Mouse (Mus musculus): ENCODE measurements around the gene Syt15. TPM values are rescaled to one million over a fixed set of nuclear protein-coding genes. Genes with fewer than 3 reads are reported as not detected.

Syt15 gene
- polyA plus RNA-seq, 1 experiment from 2014 or later = 0.42 TPM

DNA sequence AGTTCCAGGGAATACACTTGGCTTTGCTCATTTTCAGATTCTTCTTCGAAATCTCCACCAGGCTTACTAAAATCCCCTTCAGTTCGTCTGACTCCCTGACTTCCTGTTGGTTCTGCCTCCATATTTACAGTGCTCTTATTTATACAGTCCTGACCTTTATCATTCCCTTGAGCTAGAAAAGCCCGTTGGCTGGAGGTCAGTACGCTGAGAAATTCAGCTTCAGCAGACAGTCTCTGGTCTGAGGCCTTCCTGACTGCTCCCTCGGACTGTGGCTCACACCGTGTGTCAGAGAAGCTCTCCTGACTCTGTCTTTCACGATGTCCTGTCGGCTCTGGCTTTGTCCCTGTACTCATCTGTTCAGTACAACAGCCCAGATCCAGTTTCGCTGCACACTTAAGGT, 48.7 kb downstream of the Syt15 start:
- no peak overlapping the region for H3K27ac ChIP-seq (replicated peaks; ENCODE audit: low read depth, low read length)
- no peak for DNase-seq
- no peak for ATAC-seq (ENCODE audit: low FRiP score, low TSS enrichment)
- no peaks in the 10 kb centered on the region for H3K27me3 ChIP-seq (ENCODE audit: control insufficient read depth, insufficient read depth, low read length)
- no peaks in the 10 kb centered on the region for H3K4me1 ChIP-seq (ENCODE audit: control insufficient read depth, insufficient read depth, low read length)
- no peak overlapping the region for H3K4me2 ChIP-seq (ENCODE audit: low read length)
- no peak overlapping the region for H3K9ac ChIP-seq (replicated peaks; ENCODE audit: low read length)
- H3K4me3 ChIP-seq (replicated peaks; ENCODE audit: low read depth, low read length) = no peak overlapping the region
- WGBS = 84% methylated on average over 9 of the region's 9 CpGs
- no peaks in the 10 kb centered on the region for H3K36me3 ChIP-seq (ENCODE audit: control insufficient read depth, insufficient read depth, low read length)
- no peaks in the 10 kb centered on the region for H3K9me3 ChIP-seq (ENCODE audit: control insufficient read depth, low read length)

DNA sequence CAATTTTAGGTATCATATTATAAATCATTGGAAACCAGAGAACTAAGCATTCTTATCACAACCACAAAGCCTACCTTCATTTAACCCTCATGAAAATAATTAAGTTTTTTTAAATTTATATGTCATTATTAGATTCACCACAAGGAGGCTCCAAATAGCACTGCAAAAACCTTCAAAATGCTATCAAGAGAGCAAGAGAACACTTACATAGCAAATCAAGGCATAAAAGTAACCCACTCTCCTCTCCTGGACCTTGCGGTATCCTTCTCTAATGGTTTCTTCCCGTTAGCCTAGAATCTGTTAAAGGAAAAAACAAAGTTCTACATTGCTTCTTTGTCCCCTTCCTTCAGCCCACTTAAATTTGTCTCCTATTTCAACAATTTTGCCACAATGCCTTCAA, 53.9 kb downstream of the Syt15 start:
- ATAC-seq (ENCODE audit: low FRiP score, low TSS enrichment) (no peak), DNase-seq (peak; percentile 73)
- H3K4me2 ChIP-seq (ENCODE audit: low read length) = no peak overlapping the region
- no peaks in the 10 kb centered on the region for H3K27me3 ChIP-seq (ENCODE audit: control insufficient read depth, insufficient read depth, low read length)
- no peak overlapping the region for H3K9ac ChIP-seq (replicated peaks; ENCODE audit: low read length)
- H3K4me1 ChIP-seq (ENCODE audit: control insufficient read depth, insufficient read depth, low read length) = no peaks in the 10 kb centered on the region
- WGBS = 58% methylated on average over 2 of the region's 2 CpGs
- no peak overlapping the region for H3K27ac ChIP-seq (replicated peaks; ENCODE audit: low read depth, low read length)
- no peak overlapping the region for H3K4me3 ChIP-seq (replicated peaks; ENCODE audit: low read depth, low read length)
- H3K9me3 ChIP-seq (ENCODE audit: control insufficient read depth, low read length) = no peaks in the 10 kb centered on the region
- no peaks in the 10 kb centered on the region for H3K36me3 ChIP-seq (ENCODE audit: control insufficient read depth, insufficient read depth, low read length)

DNA sequence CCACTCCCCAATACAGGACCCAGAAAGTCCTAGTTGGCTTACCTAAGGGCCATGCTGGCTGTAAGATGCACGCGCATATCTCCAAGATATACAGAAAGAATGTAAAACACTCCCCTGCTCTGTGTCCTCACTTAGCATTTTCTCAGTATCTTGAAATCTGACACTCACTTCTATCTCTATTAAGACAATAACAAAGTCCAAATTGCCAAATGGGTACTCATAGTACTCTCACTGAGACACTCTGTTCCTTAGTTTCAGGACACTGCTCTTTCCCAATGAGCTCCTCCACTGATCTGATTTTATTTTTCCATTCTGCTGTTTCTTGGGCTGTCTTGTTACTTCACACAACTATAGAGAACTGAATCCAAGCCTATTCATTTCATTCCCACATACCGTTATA, 54.7 kb downstream of the Syt15 start:
- no peak for ATAC-seq (ENCODE audit: low FRiP score, low TSS enrichment)
- WGBS = 94% methylated on average over 3 of the region's 3 CpGs

DNA sequence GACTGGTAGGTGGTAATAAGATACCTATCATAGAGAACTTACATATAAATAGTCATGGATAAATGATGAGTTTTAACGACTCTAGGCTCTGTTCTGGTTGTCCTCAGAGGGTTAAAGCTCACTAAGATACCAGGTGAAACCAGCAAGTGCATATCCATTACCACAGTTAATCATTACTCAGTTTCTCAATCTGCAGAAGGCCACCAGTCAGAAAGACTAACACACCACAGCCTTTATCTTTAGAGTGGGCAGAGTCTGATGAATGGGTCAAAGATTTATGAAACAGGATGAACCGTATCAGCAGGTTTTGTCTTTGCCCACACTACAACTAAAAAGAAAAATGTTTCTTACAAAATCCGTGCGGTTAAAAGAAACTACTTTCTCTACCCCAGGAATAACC, 55.8 kb downstream of the Syt15 start:
- ATAC-seq (ENCODE audit: low FRiP score, low TSS enrichment) (no peak), DNase-seq (no peak)
- H3K9me3 ChIP-seq (ENCODE audit: control insufficient read depth, low read length) = no peaks in the 10 kb centered on the region
- H3K27ac ChIP-seq (replicated peaks; ENCODE audit: low read depth, low read length) = no peak overlapping the region
- no peak overlapping the region for H3K9ac ChIP-seq (replicated peaks; ENCODE audit: low read length)
- WGBS = 90% methylated on average over 4 of the region's 4 CpGs
- no peak overlapping the region for H3K4me3 ChIP-seq (replicated peaks; ENCODE audit: low read depth, low read length)
- H3K4me1 ChIP-seq (ENCODE audit: control insufficient read depth, insufficient read depth, low read length) = no peaks in the 10 kb centered on the region
- H3K27me3 ChIP-seq (ENCODE audit: control insufficient read depth, insufficient read depth, low read length) = no peaks in the 10 kb centered on the region
- H3K4me2 ChIP-seq (ENCODE audit: low read length) = no peak overlapping the region
- no peaks in the 10 kb centered on the region for H3K36me3 ChIP-seq (ENCODE audit: control insufficient read depth, insufficient read depth, low read length)

More for the DNA sequence above, 54.7 kb downstream of the Syt15 start:
- H3K36me3 ChIP-seq (ENCODE audit: control insufficient read depth, insufficient read depth, low read length) = no peaks in the 10 kb centered on the region
- no peaks in the 10 kb centered on the region for H3K27me3 ChIP-seq (ENCODE audit: control insufficient read depth, insufficient read depth, low read length)
- H3K9me3 ChIP-seq (ENCODE audit: control insufficient read depth, low read length) = no peaks in the 10 kb centered on the region
- no peaks in the 10 kb centered on the region for H3K4me1 ChIP-seq (ENCODE audit: control insufficient read depth, insufficient read depth, low read length)
- H3K4me3 ChIP-seq (replicated peaks; ENCODE audit: low read depth, low read length) = no peak overlapping the region
- no peak for DNase-seq
- no peak overlapping the region for H3K4me2 ChIP-seq (ENCODE audit: low read length)
- H3K9ac ChIP-seq (replicated peaks; ENCODE audit: low read length) = no peak overlapping the region
- no peak overlapping the region for H3K27ac ChIP-seq (replicated peaks; ENCODE audit: low read depth, low read length)

DNA sequence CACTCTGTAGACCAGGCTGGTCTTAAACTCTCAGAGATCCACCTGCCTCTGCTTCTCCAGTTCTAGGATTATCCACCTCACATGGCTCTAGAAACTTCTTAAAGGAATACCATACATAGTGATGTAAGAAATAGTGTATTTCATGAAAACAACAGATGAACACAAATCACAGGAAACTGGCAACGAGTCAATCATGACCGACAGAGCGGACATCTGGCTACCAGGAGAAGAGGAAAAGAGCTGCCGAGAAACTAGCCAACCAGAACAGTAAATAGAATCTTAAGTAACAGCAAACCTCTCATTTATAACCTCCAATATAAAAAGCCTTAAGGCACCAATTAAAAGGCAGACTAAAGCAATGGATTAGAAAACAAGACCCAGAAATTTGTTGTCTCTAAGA, 60.3 kb downstream of the Syt15 start:
- Histone ChIP-seq H3K27ac (replicated peaks; ENCODE audit: low read depth, low read length) (no peak overlapping the region), H3K9ac (replicated peaks; ENCODE audit: low read length) (no peak overlapping the region), H3K9me3 (ENCODE audit: control insufficient read depth, low read length) (no peaks in the 10 kb centered on the region), H3K4me2 (ENCODE audit: low read length) (no peak overlapping the region), H3K27me3 (ENCODE audit: control insufficient read depth, insufficient read depth, low read length) (no peaks in the 10 kb centered on the region), H3K4me3 (replicated peaks; ENCODE audit: low read depth, low read length) (no peak overlapping the region), H3K4me1 (ENCODE audit: control insufficient read depth, insufficient read depth, low read length) (no peaks in the 10 kb centered on the region), H3K36me3 (ENCODE audit: control insufficient read depth, insufficient read depth, low read length) (no peaks in the 10 kb centered on the region)
- no peak for DNase-seq
- no peak for ATAC-seq (ENCODE audit: low FRiP score, low TSS enrichment)
- 86% methylated on average over 4 of the region's 4 CpGs for WGBS

Other genes starting within 250 kb of the Syt15 start
- 1.3 and 1.8 TPM in 2 replicates for gene Zfp488, start 240.8 kb upstream of the Syt15 start, polyA plus RNA-seq (2014; fragmentation: Nextera tagmentation; extraction: Ambion mirVana)
- gene Gm30083, start 204.4 kb upstream of the Syt15 start, polyA plus RNA-seq (2014; fragmentation: Nextera tagmentation; extraction: Ambion mirVana) = not detected in 2 replicates
- gene Gm5460, start 202.8 kb upstream of the Syt15 start, polyA plus RNA-seq (2014; fragmentation: Nextera tagmentation; extraction: Ambion mirVana) = not detected in 2 replicates
- gene Antxrl, start 166.9 kb upstream of the Syt15 start, polyA plus RNA-seq (2014; fragmentation: Nextera tagmentation; extraction: Ambion mirVana) = not detected in 2 replicates
- gene Anxa8, start 133.6 kb upstream of the Syt15 start, polyA plus RNA-seq (2014; fragmentation: Nextera tagmentation; extraction: Ambion mirVana) = not detected in 2 replicates
- not detected in 2 replicates for gene A630023A22Rik, start 116.8 kb upstream of the Syt15 start, polyA plus RNA-seq (2014; fragmentation: Nextera tagmentation; extraction: Ambion mirVana)
- 0.13 and 0.18 TPM in 2 replicates for gene Npy4r, start 67.1 kb upstream of the Syt15 start, polyA plus RNA-seq (2014; fragmentation: Nextera tagmentation; extraction: Ambion mirVana)
- gene Gprin2, start 17.9 kb upstream of the Syt15 start, polyA plus RNA-seq (2014; fragmentation: Nextera tagmentation; extraction: Ambion mirVana) = 5.7 and 6.8 TPM in 2 replicates
- gene Shld2, start 90.9 kb downstream of the Syt15 start, polyA plus RNA-seq (2014; fragmentation: Nextera tagmentation; extraction: Ambion mirVana) = 6.5 and 8.1 TPM in 2 replicates
- 95.7 and 109 TPM in 2 replicates for gene Glud1, start 91.1 kb downstream of the Syt15 start, polyA plus RNA-seq (2014; fragmentation: Nextera tagmentation; extraction: Ambion mirVana)
- not detected in 2 replicates for gene Fam25c, start 135.8 kb downstream of the Syt15 start, polyA plus RNA-seq (2014; fragmentation: Nextera tagmentation; extraction: Ambion mirVana)
- 55.8 and 59.8 TPM in 2 replicates for gene Sncg, start 155.2 kb downstream of the Syt15 start, polyA plus RNA-seq (2014; fragmentation: Nextera tagmentation; extraction: Ambion mirVana)
- 1.8 and 4.2 TPM in 2 replicates for gene Mmrn2, start 155.9 kb downstream of the Syt15 start, polyA plus RNA-seq (2014; fragmentation: Nextera tagmentation; extraction: Ambion mirVana)